Mouse (Mus musculus): ENCODE results near the gene Filip1.
"Not testable (repeated sequence)": the region's sequence is repeated elsewhere in the genome, so short reads cannot be mapped to it uniquely, and the experiment has no call there.

The Filip1 gene

GRCm38 (mm10) chr9:80012751-80013150, at the start of gene Filip1:
TSS of gene Filip1 (minus strand) at chr9:80012851.
- DNase-seq = no peak

- DNase-seq = no peak
These were observed 45.0 kb upstream of the Filip1 start for GRCm38 (mm10) chr9:80057690-80058089.

- no peak for DNase-seq
These were observed 40.3 kb upstream of the Filip1 start for GRCm38 (mm10) chr9:80052951-80053350.

GRCm38 (mm10) chr9:80049271-80049670, 36.6 kb upstream of the Filip1 start:
- DNase-seq = not testable (repeated sequence)

- not testable (repeated sequence) for DNase-seq
These were observed 31.6 kb upstream of the Filip1 start for GRCm38 (mm10) chr9:80044301-80044700.

GRCm38 (mm10) chr9:80039296-80039815, 26.7 kb upstream of the Filip1 start:
- no peak for DNase-seq

GRCm38 (mm10) chr9:80037997-80038383, 25.3 kb upstream of the Filip1 start:
- DNase-seq = no peak

GRCm38 (mm10) chr9:80037262-80037996, 24.8 kb upstream of the Filip1 start:
- peak; percentile 26 to 60 for DNase-seq

- no peak for DNase-seq
These were observed 13.9 kb upstream of the Filip1 start for GRCm38 (mm10) chr9:80026581-80027021.

- peak in 1 of 2 experiments; percentile 78 for DNase-seq
These were observed 13.4 kb upstream of the Filip1 start for GRCm38 (mm10) chr9:80026017-80026416.

GRCm38 (mm10) chr9:80025347-80025746, 12.7 kb upstream of the Filip1 start:
- not testable (repeated sequence) for DNase-seq

- DNase-seq = peak; percentile 16 to 75
These were observed 10.2 kb upstream of the Filip1 start for GRCm38 (mm10) chr9:80022821-80023220.

- no peak for DNase-seq
These were observed 9.0 kb upstream of the Filip1 start for GRCm38 (mm10) chr9:80021648-80022047.

GRCm38 (mm10) chr9:80020429-80020828, 7.8 kb upstream of the Filip1 start:
- no peak for DNase-seq

- no peak for DNase-seq
These were observed 635 bp downstream of the Filip1 start for GRCm38 (mm10) chr9:80012016-80012415.

- peak; percentile 78 to 88 for DNase-seq
These were observed 10.1 kb downstream of the Filip1 start for GRCm38 (mm10) chr9:80002394-80003188.

GRCm38 (mm10) chr9:79997282-79997681, 15.4 kb downstream of the Filip1 start:
- DNase-seq = no peak

GRCm38 (mm10) chr9:79994296-79994695, 18.4 kb downstream of the Filip1 start:
- DNase-seq = no peak

GRCm38 (mm10) chr9:79993066-79993465, 19.6 kb downstream of the Filip1 start:
- DNase-seq = no peak

- DNase-seq = no peak
These were observed 22.1 kb downstream of the Filip1 start for GRCm38 (mm10) chr9:79990456-79991017.

- DNase-seq = no peak
These were observed 22.9 kb downstream of the Filip1 start for GRCm38 (mm10) chr9:79989703-79990102.

- DNase-seq = no peak
These were observed 23.6 kb downstream of the Filip1 start for GRCm38 (mm10) chr9:79989061-79989460.

- no peak for DNase-seq
These were observed 29.4 kb downstream of the Filip1 start for GRCm38 (mm10) chr9:79983244-79983643.
